9 mouse cellular contexts compared by ENCODE assay signal in the genomic region with DNA sequence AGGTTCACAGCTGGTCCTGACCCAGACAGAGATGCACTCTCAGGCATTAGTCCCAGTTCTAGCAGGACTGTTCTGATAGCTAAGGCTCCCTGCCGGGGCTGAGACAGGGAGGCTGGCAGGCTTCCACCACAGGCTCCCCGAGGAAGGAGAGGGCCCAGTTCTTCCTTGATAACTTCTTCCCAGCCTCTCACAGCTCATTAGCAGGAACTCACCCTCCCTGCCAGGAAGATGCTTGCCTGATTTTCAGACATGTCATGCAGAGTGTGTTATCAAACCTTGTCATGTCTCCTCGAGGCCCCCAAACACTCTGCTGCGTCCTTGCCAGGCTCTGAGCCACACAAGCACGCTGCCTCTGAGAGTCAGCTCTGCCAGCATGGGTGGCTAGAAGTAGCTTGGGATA. TPM values are rescaled to one million over a fixed set of nuclear protein-coding genes. Genes with fewer than 3 reads are reported as not detected.
A peak's percentile ranks its signal among the peaks of the same experiment; 100 is the strongest.
DNase-seq lines count a peak whose midpoint lies in the region; ATAC-seq and TF ChIP-seq lines count a peak whose summit lies in the region.
"Had no signal": no experiment of that assay in that cellular context is flagged by ENCODE, and none has a peak within 500 bp of the region (broad histone marks: within the 10 kb centered on the region; RNA-seq: fewer than 3 reads in every experiment).

No protein-coding gene starts in this region.

- no peak overlapping the region for H3K27ac ChIP-seq in kidney, adult 2 months (ENCODE audit: insufficient read depth, low read depth, low read length)
- 0 out of 2 replicates have a peak overlapping the region, but pooled peaks have one; percentile 2 for H3K27ac ChIP-seq in MEL (ENCODE audit: control insufficient read depth, low read depth, low read length)
- H3K27ac ChIP-seq: kidney, postnatal 0 days had no signal

- H3K36me3 ChIP-seq in kidney, adult 2 months (ENCODE audit: control insufficient read depth, insufficient read depth, low read length) = no peaks in the 10 kb centered on the region
- peaks cover 0 to 20% of the 10 kb centered on the region in 2 experiments; a peak in 2 of 4 replicates for H3K36me3 ChIP-seq in MEL (ENCODE audit: control insufficient read depth in 1 of 2, insufficient read depth in 2 of 2, low read length in 2 of 2)

- WGBS in kidney, adult 2 months = 55% methylated on average over 5 of the region's 5 CpGs

- peak; percentile 44 for DNase-seq in kidney, adult 2 months
- DNase-seq in kidney, adult 9 months = no peak
- DNase-seq in MEL (ENCODE audit: low read depth, low spot score) = peak; percentile 69
- peak; percentile 60 for DNase-seq in gastrocnemius, adult 18-20 months (ENCODE audit: low spot score)
- DNase-seq in heart, postnatal 36 days = peak; percentile 64
- no peak for DNase-seq in embryo, embryonic 9.5 days (ENCODE audit: extremely low spot score)
- DNase-seq in ovary, postnatal 10 days (ENCODE audit: low spot score) = no peak

- intact Hi-C loops in heart, postnatal 36 days (cut with DNase I) = no loop called here

- no peaks in the 10 kb centered on the region for H3K27me3 ChIP-seq in kidney, adult 2 months (replicated peaks; ENCODE audit: control insufficient read depth, insufficient read depth, low read length)
- no peaks in the 10 kb centered on the region for H3K27me3 ChIP-seq in MEL (ENCODE audit: control insufficient read depth in 1 of 2, insufficient read depth in 2 of 2, low read length in 2 of 2)

- no peak for TF ChIP-seq CTCF in kidney, adult 2 months (conservative IDR thresholded peaks at IDR 0.05; ENCODE audit: insufficient read depth, insufficient read length, low read depth, low read length)
- no peak for TF ChIP-seq CTCF in MEL (IDR thresholded peaks at IDR 0.05 in 2 of 3, conservative IDR thresholded peaks at IDR 0.05 in 1 of 3; ENCODE audit: control insufficient read depth in 1 of 3, insufficient read depth in 1 of 3, low read depth in 2 of 3, low read length in 3 of 3, poor library complexity in 1 of 3, severe bottlenecking in 1 of 3)

- H3K79me2 ChIP-seq in MEL (ENCODE audit: control insufficient read depth, insufficient read depth, low read length, poor library complexity) = no peaks in the 10 kb centered on the region

- TF ChIP-seq RAD21 in MEL (IDR thresholded peaks at IDR 0.05; ENCODE audit: low read depth, low read length) = no peak

- no peak overlapping the region for H3K4me3 ChIP-seq in kidney, adult 2 months (ENCODE audit: insufficient read depth, low read depth, low read length)
- H3K4me3 ChIP-seq in MEL (ENCODE audit: control insufficient read depth in 1 of 2, insufficient read depth in 1 of 2, low read depth in 2 of 2, low read length in 2 of 2) = no peak overlapping the region

- H3K9me3 ChIP-seq in MEL (replicated peaks; ENCODE audit: insufficient read depth, low read length) = no peaks in the 10 kb centered on the region

- H3K4me1 ChIP-seq in kidney, adult 2 months (ENCODE audit: control insufficient read depth, insufficient read depth, low read length) = peaks cover 5% of the 10 kb centered on the region; the same call in 1 of the 2 replicates
- H3K4me1 ChIP-seq in MEL (ENCODE audit: control insufficient read depth in 1 of 2, insufficient read depth in 2 of 2, low read length in 2 of 2) = peaks cover 7 to 36% of the 10 kb centered on the region in 2 experiments

- ATAC-seq in monocyte, adult 5-6 weeks (replicated peaks; ENCODE audit: insufficient number of reproducible peaks, low FRiP score, low TSS enrichment, poor library complexity, severe bottlenecking) = no peak

- no peak overlapping the region for H3K9ac ChIP-seq in MEL (ENCODE audit: control insufficient read depth, low read depth, low read length, poor library complexity, severe bottlenecking)

- no peak for TF ChIP-seq POLR2A in kidney, adult 2 months (IDR thresholded peaks at IDR 0.05; ENCODE audit: low read depth, low read length)
- no peak for TF ChIP-seq POLR2A in MEL (IDR thresholded peaks at IDR 0.05; ENCODE audit: control insufficient read depth in 1 of 2, insufficient read depth in 1 of 2, low read depth in 1 of 2, low read length in 2 of 2, poor library complexity in 1 of 2)

- peak in 1 of 2 experiments; percentile 18; a peak in 1 of 4 replicates for TF ChIP-seq EP300 in MEL (IDR thresholded peaks at IDR 0.05; ENCODE audit: low read depth in 1 of 2, low read length in 2 of 2)

TF ChIP-seq in MEL, 35 proteins besides CTCF, POLR2A, EP300 and RAD21:
- TF ChIP-seq RCOR1 (IDR thresholded peaks at IDR 0.05; ENCODE audit: low read depth, low read length) = 0 out of 2 replicates have a peak, but pooled peaks have one; percentile 5
- TF ChIP-seq SMC3 (IDR thresholded peaks at IDR 0.05; ENCODE audit: low read depth, low read length) = no peak
- peak; percentile 24; the same call in 1 of the 2 replicates for TF ChIP-seq ETS1 (IDR thresholded peaks at IDR 0.05; ENCODE audit: low read depth, low read length)
- no peak for TF ChIP-seq JUND (IDR thresholded peaks at IDR 0.05; ENCODE audit: low read depth, low read length)
- TF ChIP-seq ELF1 (IDR thresholded peaks at IDR 0.05; ENCODE audit: low read depth, low read length) = no peak
- no peak for TF ChIP-seq ZNF384 (IDR thresholded peaks at IDR 0.05; ENCODE audit: low read depth, low read length)
- TF ChIP-seq GATA1 (IDR thresholded peaks at IDR 0.05; ENCODE audit: low read depth, low read length) = peak; percentile 20; the same call in 1 of the 2 replicates
- TF ChIP-seq ZMIZ1 (IDR thresholded peaks at IDR 0.05; ENCODE audit: low read depth, low read length) = no peak
- TF ChIP-seq SIN3A (IDR thresholded peaks at IDR 0.05; ENCODE audit: low read length) = 0 out of 2 replicates have a peak, but pooled peaks have one; percentile 23
- peak; percentile 67 for TF ChIP-seq MXI1 (IDR thresholded peaks at IDR 0.05; ENCODE audit: low read depth, low read length)
- no peak for TF ChIP-seq KAT2A (conservative IDR thresholded peaks at IDR 0.05; ENCODE audit: low read depth, low read length)
- TF ChIP-seq MYC (IDR thresholded peaks at IDR 0.05; ENCODE audit: low read depth, low read length) = 0 out of 2 replicates have a peak, but pooled peaks have one; percentile 23
TF ChIP-seq in MEL: peak in this region for 6.

RNA-seq across cellular contexts. Expression of gene Selenon, which starts 54.1 kb away (rescaled TPM):
- polyA plus RNA-seq in kidney, adult 2 months (2012; rRNA removed) = 9.8 and 10.2 TPM in 2 replicates
- total RNA-seq in MEL (2012; rRNA removed) = 2.2 and 2.9 TPM in 2 replicates
- polyA plus RNA-seq in MEL (2012; ENCODE audit: insufficient read depth in 1 of 2, insufficient read length in 2 of 2, low read depth in 1 of 2, low replicate concordance in 2 of 2, missing spikeins in 1 of 2) = 10 to 100 TPM in 1 of 2 experiments, not detected in 1; 16.3 TPM
- 1 to 10 TPM; 4.2 to 4.9 TPM for total RNA-seq in gastrocnemius, adult 18-20 months (2021)
- 10 to 100 TPM; 19.8 to 21.1 TPM for total RNA-seq in heart, postnatal 36 days (2021)
- total RNA-seq in monocyte, adult 5-6 weeks (2017) = 13.0 to 27.3 TPM (median 15.4 TPM) in 3 replicates

Comparison
In these comparisons a context has a peak if more than half of its experiments do, and no peak if none do; other contexts are left out.
1. DNase-seq: peak in kidney, adult 2 months (single experiment), MEL (single experiment), gastrocnemius, adult 18-20 months (single experiment) and heart, postnatal 36 days (2 of 2); none in kidney, adult 9 months (single experiment), embryo, embryonic 9.5 days (single experiment) and ovary, postnatal 10 days (single experiment).